Mouse (Mus musculus) liver, embryonic 13.5 days (tissue): Measurements from ENCODE around the gene Pde4d. TPM values are rescaled to one million over a fixed set of nuclear protein-coding genes. Genes with fewer than 3 reads are reported as not detected.
"Not testable (repeated sequence)": the region's sequence is repeated elsewhere in the genome, so short reads cannot be mapped to it uniquely, and the experiment has no call there.

Source experiments
- ATAC-seq: fragments of 200-750 bp; cut with Nextera tagmentation; 2 replicates; pipeline ENCODE4 v1.8.0; 2017; ENCODE audit warnings: low read depth, mild to moderate bottlenecking, moderate number of reproducible peaks, moderate library complexity
- DNase-seq: peaks from one replicate; pipeline ENCODE4 v3.0.0; 2022
- H3K27ac ChIP-seq: fragments of 300-500 bp; sonication (generic); 2 replicates; pipeline ENCODE4 v1.5.1; 2015; ENCODE audit warnings: moderate library complexity, mild to moderate bottlenecking, inconsistent platforms
- H3K27me3 ChIP-seq: fragments of 300-500 bp; sonication (generic); 2 replicates; pipeline ENCODE4 v1.6.1; 2015; ENCODE audit warnings: mild to moderate bottlenecking, inconsistent platforms
- H3K36me3 ChIP-seq: fragments of 300-500 bp; sonication (generic); 2 replicates; pipeline ENCODE4 v1.6.1; 2015; ENCODE audit warnings: mild to moderate bottlenecking, inconsistent platforms
- H3K4me1 ChIP-seq: fragments of 300-500 bp; sonication (generic); replicated peaks from 2 replicates; pipeline ENCODE4 v1.6.1; 2015; ENCODE audit warnings: inconsistent platforms
- H3K4me2 ChIP-seq: fragments of 300-500 bp; sonication (generic); 2 replicates; pipeline ENCODE4 v1.6.1; 2015; ENCODE audit warnings: inconsistent platforms, mild to moderate bottlenecking, moderate library complexity
- H3K4me3 ChIP-seq: fragments of 300-500 bp; sonication (generic); replicated peaks from 2 replicates; pipeline ENCODE4 v1.5.1; 2015; ENCODE audit warnings: mild to moderate bottlenecking, inconsistent platforms
- H3K9ac ChIP-seq: fragments of 300-500 bp; sonication (generic); 2 replicates; pipeline ENCODE4 v1.6.1; 2015; ENCODE audit warnings: mild to moderate bottlenecking, inconsistent platforms
- H3K9me3 ChIP-seq: fragments of 300-500 bp; sonication (generic); replicated peaks from 2 replicates; pipeline ENCODE4 v1.6.1; 2016; ENCODE audit warnings: inconsistent platforms
- WGBS: fragments of 180-500 bp; shearing (Covaris S2); methylation state at CpG from one replicate; pipeline ENCODE4 v1.1.7; 2015; ENCODE audit not compliant: insufficient replicate concordance; 5-methylcytosine and 5-hydroxymethylcytosine counted together
- polyA plus RNA-seq: library from polyadenylated mRNA; unstranded; fragments of >200 nt; fragmentation: Nextera tagmentation; extraction: Ambion mirVana; gene quantifications from 2 replicates; pipeline ENCODE4 v1.2.1, GENCODE M21; 2015

The Pde4d gene
- polyA plus RNA-seq, 1 experiment from 2014 or later, result 11.8 TPM

DNA sequence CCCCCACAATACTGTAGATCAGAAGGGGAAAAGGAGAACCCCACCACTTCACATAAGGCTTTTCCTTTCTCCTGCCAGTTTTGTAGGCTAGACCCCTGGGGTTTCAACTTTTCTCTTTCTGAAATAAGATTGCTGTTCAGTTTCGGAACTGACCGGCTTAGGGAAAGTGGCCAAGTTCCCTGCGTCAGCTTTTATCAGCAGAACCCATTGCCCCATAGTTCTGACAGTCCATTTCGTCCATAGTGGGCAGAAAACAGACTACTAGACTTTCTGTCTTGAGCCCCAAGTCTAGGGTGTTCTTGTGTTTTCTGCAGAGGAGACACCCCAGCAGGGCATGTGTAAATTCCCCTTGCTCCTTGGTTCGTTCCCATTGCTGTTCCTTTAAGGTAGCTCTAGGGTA lies 1452.1 kb downstream of the Pde4d start:
- WGBS, result 58% methylated on average over 5 of the region's 5 CpGs

DNA sequence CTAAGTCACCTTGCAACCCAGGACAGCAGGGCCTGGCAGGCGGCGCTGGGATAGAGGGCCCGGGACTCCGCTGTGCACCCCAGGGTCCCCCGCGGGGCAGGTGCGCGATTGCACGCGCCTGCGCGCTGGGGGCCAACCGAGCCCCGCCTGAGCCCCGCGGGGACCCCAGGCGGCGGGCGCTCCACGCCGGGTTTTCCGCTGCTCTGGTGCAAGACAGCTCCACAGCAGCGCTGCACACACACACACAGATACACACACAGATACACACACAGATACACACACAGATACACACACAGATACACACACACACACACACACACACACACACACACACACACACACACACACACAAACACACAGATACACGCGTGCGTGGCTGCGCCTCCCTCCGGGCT lies 1452.7 kb downstream of the Pde4d start:
- not testable (repeated sequence) for DNase-seq
- peaks cover 38% of the 10 kb centered on the region for H3K4me1 ChIP-seq
- under 1% methylated on average over 28 of the region's 28 CpGs for WGBS

More for the DNA sequence above, 1452.1 kb downstream of the Pde4d start:
- Histone ChIP-seq H3K27me3 (peaks cover 24% of the 10 kb centered on the region), H3K36me3 (no peaks in the 10 kb centered on the region), H3K9me3 (no peaks in the 10 kb centered on the region), H3K27ac (no peak overlapping the region), H3K4me3 (peak overlapping the region; percentile 68), H3K4me1 (peaks cover 32% of the 10 kb centered on the region), H3K4me2 (peak overlapping the region; percentile 85), H3K9ac (0 out of 2 replicates have a peak overlapping the region, but pooled peaks have one; percentile 69)
- no peak for DNase-seq
- ATAC-seq, result no peak

DNA sequence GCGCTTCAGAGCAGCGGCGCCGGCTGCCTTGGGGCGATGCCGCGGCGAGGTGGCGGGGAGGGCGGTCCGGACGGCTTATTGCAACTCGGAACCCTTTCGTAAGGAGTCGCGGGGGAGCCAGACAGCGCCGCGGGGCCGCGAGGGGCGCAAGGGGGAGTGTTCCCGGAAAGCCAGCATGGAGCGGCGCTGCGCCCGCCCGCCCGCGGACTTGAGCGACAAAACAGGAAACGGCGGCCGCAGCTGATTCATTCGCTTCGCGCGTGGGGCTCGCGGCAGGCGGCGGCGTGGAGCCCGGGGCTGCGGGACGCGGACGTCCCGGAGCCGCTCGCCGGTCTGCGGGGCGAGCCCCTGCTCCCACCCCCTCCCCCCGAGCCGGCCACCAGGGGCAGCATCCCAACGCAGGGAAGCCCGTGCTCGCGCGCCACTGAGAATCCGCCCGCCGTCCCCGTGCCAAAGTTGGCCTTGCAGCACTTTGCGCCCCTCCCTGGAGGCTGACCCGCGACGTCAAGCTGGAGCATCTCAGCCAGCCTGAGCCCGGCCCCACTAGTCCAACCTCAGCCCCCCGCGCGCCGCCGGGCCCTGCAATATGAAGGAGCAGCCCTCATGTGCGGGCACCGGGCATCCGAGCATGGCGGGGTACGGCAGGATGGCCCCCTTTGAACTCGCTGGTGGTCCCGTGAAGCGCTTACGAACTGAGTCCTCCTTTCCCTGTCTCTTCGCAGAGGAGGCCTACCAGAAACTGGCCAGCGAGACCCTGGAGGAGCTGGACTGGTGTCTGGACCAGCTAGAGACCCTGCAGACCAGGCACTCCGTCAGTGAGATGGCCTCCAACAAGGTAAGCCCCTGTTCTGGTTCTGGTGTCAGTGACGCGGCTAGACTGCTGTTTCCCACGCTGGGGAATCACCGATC lies 1453.4 kb downstream of the Pde4d start:
- no peaks in the 10 kb centered on the region for H3K36me3 ChIP-seq
- 2% methylated on average over 89 of the region's 91 CpGs for WGBS
- DNase-seq (peak; percentile 17), ATAC-seq (peak; percentile 39)
- no peak overlapping the region for H3K27ac ChIP-seq
- H3K4me2 ChIP-seq, result peak overlapping the region; percentile 85
- H3K9me3 ChIP-seq, result no peaks in the 10 kb centered on the region
- peak overlapping the region; percentile 68 for H3K4me3 ChIP-seq
- H3K9ac ChIP-seq, result peak overlapping the region; percentile 69
- H3K4me1 ChIP-seq, result peaks cover 42% of the 10 kb centered on the region
- H3K27me3 ChIP-seq, result peaks cover 24% of the 10 kb centered on the region

More for the DNA sequence above, 1452.7 kb downstream of the Pde4d start:
- peak overlapping the region; percentile 68 for H3K4me3 ChIP-seq
- ATAC-seq, result peak; percentile 50
- H3K27me3 ChIP-seq, result peaks cover 24% of the 10 kb centered on the region
- H3K4me2 ChIP-seq, result peak overlapping the region; percentile 85
- not testable (repeated sequence) for H3K9me3 ChIP-seq, H3K36me3 ChIP-seq, H3K27ac ChIP-seq
- peak overlapping the region; percentile 69 for H3K9ac ChIP-seq

DNA sequence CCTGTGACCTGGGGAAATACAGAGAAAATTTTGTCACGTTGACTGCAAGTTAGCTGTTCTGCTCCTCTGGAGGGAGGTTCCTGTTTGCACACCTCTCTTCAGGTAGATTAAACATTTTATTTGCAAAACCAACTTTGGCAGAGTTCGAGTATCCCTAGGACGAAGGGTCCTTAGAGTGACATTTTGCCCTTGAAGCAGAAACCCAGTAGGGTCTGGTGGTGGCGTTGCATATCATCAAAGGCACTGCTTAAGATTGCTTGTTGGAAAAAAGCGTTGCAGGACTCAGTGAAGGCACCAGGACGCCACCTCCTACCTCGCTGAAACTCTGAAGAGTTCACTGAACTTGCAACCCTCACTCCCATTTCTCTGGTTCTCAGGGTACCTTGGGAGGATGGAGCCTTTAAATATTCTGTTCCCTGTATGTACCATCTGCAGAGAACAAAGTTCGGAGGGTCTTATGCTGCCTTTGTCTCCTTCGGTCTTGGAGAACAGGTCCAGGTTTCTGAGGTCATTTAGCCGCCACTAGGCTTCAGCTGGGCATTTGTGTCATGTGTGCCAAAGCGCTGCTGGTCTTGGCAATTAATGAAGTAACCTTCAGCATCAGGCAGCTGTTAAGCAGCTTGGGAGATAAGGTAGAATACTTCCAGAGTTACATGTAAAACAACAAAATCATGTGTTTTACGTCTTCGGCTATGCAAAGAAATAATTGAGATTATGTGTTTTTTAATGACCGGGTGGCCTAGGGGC lies 1454.2 kb downstream of the Pde4d start:
- Histone ChIP-seq H3K27me3 (peaks cover 24% of the 10 kb centered on the region), H3K4me3 (peak overlapping the region; percentile 68), H3K9me3 (no peaks in the 10 kb centered on the region), H3K4me2 (peak overlapping the region; percentile 85), H3K27ac (no peak overlapping the region), H3K36me3 (no peaks in the 10 kb centered on the region), H3K9ac (peak overlapping the region; percentile 69), H3K4me1 (peaks cover 42% of the 10 kb centered on the region)
- no peak for ATAC-seq
- 51% methylated on average over 14 of the region's 14 CpGs for WGBS
- DNase-seq, result no peak

DNA sequence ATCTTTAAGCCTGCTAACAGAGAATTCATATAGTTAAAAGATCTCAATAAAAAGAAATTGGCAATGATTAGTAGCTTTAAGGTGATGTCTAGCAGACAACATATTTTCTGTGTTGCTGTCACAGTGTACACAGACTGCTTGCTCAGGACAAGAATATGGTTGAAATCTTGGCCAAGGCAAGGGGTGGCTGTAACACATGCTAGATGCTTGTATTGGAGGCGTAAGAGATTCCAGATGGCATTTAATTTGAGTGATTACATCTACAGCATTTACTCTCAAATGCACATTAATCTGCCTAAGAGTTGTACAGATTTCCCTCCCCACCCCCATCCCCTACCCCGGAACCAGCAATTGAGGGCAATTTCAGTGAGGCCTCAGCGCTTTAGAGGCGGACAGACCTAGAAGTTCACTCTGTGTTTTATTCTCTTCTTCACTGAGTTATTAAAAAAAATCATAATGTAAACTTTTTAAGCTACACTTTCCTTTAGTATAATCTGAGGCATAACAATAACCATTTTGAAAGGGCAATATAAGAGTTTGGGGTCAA lies 1456.7 kb downstream of the Pde4d start:
- Histone ChIP-seq H3K4me2 (no peak overlapping the region), H3K27me3 (peaks cover 24% of the 10 kb centered on the region), H3K9ac (no peak overlapping the region), H3K4me1 (peaks cover 45% of the 10 kb centered on the region), H3K9me3 (no peaks in the 10 kb centered on the region), H3K27ac (no peak overlapping the region), H3K36me3 (no peaks in the 10 kb centered on the region), H3K4me3 (no peak overlapping the region)
- no peak for DNase-seq
- no peak for ATAC-seq
- WGBS, result 79% methylated on average over 4 of the region's 4 CpGs

DNA sequence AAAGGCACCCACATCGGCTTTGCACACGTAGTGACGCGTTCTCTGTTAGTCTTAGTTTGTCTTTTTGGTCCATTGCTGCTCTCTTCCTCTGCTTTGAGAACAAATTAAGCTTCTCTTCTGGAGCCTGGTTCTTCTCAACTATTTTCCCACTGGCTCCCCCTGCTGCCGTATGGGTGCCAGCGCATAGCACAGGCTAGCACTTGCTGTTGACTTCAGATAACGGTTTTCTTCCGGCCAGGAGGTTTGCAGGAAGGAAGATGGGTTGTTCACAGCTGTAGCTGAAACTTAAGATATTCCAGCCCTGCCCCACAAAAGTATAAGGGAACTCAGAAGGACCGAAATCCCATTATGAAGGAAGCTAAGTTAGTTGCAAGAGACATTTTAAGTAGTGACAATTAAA lies 1457.9 kb downstream of the Pde4d start:
- 7% methylated on average over 9 of the region's 9 CpGs for WGBS

DNA sequence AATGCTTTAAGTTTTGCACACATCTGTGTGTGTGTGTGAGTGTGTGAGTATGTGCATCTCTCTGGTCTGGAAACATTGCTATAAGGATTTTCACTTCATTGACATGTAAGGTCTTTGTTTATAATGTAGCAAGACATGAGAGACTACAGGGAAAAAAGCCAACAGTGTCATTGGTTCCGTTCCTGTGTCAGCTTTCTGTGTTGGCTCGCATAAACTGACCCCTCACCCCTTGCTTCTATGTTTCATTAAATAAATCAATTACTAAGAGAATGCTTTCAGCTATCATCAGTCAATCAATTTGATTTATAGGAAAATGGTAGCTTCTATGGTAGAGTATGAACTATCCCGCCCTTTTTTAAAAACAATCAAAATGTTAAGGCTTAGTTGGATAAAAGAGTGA lies 1458.6 kb downstream of the Pde4d start:
- no peaks in the 10 kb centered on the region for H3K36me3 ChIP-seq
- H3K27ac ChIP-seq, result no peak overlapping the region
- DNase-seq (no peak), ATAC-seq (no peak)
- WGBS, result 80% methylated on average over 3 of the region's 3 CpGs
- peaks cover 34% of the 10 kb centered on the region for H3K4me1 ChIP-seq
- H3K9me3 ChIP-seq, result no peaks in the 10 kb centered on the region
- H3K4me3 ChIP-seq, result no peak overlapping the region
- no peak overlapping the region for H3K9ac ChIP-seq
- no peak overlapping the region for H3K4me2 ChIP-seq
- peaks cover 4% of the 10 kb centered on the region for H3K27me3 ChIP-seq

More for the DNA sequence above, 1457.9 kb downstream of the Pde4d start:
- H3K4me3 ChIP-seq, result no peak overlapping the region
- H3K4me1 ChIP-seq, result peaks cover 38% of the 10 kb centered on the region
- no peaks in the 10 kb centered on the region for H3K36me3 ChIP-seq
- peak; percentile 85 for DNase-seq
- H3K27me3 ChIP-seq, result peaks cover 12% of the 10 kb centered on the region
- 0 out of 2 replicates have a peak overlapping the region, but pooled peaks have one; percentile 58 for H3K27ac ChIP-seq
- ATAC-seq, result peak; percentile 89
- H3K4me2 ChIP-seq, result peak overlapping the region; percentile 23; the same call in 1 of the 2 replicates
- H3K9ac ChIP-seq, result no peak overlapping the region
- no peaks in the 10 kb centered on the region for H3K9me3 ChIP-seq

DNA sequence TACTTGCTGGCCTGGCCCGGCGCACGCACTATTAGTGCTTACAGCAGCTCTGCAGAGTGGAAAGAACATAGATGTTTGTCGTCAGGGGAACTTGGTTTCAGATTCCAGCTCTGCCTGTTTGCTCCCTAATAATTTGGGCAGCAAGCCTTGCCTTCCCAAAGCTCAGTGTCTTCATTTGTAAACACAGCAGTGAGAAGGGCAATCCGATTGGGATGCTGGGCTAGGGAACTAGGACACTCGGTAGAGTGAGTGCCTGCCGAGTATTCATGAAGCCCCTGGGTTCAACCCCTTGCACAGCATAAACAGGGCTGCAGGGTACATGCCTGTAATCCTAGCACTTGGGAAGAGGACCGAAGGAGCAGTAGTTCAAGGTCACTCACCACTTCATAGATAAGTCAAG lies 1459.4 kb downstream of the Pde4d start:
- Histone ChIP-seq H3K27me3 (no peaks in the 10 kb centered on the region), H3K4me3 (no peak overlapping the region), H3K4me2 (no peak overlapping the region), H3K9me3 (no peaks in the 10 kb centered on the region), H3K4me1 (peaks cover 32% of the 10 kb centered on the region), H3K36me3 (no peaks in the 10 kb centered on the region), H3K27ac (no peak overlapping the region), H3K9ac (no peak overlapping the region)
- WGBS, result 78% methylated on average over 8 of the region's 8 CpGs
- ATAC-seq, result no peak
- no peak for DNase-seq

DNA sequence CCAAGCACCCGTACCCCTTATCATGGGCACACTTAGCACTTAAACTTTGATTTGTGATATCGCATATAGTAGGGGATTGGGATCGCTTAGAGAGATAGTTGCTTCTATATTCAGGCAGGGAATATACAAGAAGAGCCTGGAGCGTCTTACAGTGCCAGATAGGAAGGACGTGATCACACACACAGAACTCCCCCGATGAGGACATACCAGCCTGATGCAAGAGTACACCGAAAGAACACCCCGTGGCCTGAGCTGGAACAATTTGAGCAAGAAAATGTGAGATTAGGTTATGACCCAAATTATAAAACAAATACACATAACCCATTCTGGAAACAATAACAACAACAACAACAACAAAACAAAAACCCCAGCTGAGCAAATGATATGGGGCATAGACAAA lies 1461.2 kb downstream of the Pde4d start:
- peaks cover 43% of the 10 kb centered on the region for H3K4me1 ChIP-seq
- no peak for ATAC-seq
- WGBS, result 72% methylated on average over 8 of the region's 8 CpGs

DNA sequence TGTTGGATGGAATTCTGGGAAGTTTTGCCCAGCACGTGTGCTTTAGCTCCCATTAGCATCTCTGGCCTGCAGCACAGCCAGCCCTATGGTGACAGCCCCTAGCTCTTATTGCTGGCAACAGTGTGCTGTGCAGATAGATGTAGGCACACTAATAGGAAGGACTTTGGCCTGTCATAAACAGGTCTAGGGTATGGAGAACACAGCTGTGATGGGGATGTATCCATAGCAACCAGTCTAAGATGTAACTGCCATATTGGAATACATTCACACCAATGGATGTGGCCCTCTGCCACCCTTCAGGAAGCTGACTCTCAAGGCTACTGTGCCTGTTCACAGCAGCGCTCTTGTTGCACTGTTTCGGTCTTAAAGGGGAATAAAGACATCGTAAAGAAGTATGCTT lies 1462.9 kb downstream of the Pde4d start:
- Histone ChIP-seq H3K9me3 (no peaks in the 10 kb centered on the region), H3K27ac (no peak overlapping the region), H3K4me1 (peaks cover 32% of the 10 kb centered on the region), H3K27me3 (no peaks in the 10 kb centered on the region), H3K4me2 (no peak overlapping the region), H3K9ac (no peak overlapping the region), H3K4me3 (no peak overlapping the region), H3K36me3 (no peaks in the 10 kb centered on the region)
- 82% methylated on average over 4 of the region's 4 CpGs for WGBS
- ATAC-seq (no peak), DNase-seq (no peak)

More for the DNA sequence above, 1461.2 kb downstream of the Pde4d start:
- H3K36me3 ChIP-seq, result no peaks in the 10 kb centered on the region
- no peak overlapping the region for H3K4me3 ChIP-seq
- H3K27me3 ChIP-seq, result no peaks in the 10 kb centered on the region
- no peaks in the 10 kb centered on the region for H3K9me3 ChIP-seq
- H3K9ac ChIP-seq, result no peak overlapping the region
- no peak overlapping the region for H3K4me2 ChIP-seq
- DNase-seq, result no peak
- H3K27ac ChIP-seq, result no peak overlapping the region

DNA sequence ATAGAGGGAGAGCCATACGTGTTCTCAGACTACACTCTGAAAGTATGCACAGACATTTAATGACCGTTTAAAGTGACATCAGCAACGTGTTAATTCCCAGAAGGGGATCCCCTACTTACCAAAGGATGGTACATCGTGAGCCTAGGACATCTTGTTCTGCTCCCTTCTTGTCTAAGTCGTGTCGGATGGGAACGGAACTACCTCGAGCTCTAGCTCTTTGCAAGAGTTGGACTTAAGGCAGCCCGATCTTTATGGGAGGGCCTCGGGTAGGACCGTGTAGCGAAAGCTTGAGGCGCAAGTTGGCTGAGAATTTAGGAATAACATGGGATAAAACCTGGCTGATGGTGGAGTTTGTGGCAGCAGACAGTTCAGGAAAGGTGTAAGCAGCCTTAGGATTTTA lies 1464.5 kb downstream of the Pde4d start:
- no peaks in the 10 kb centered on the region for H3K27me3 ChIP-seq
- DNase-seq, result no peak
- WGBS, result 82% methylated on average over 13 of the region's 13 CpGs
- no peak overlapping the region for H3K4me2 ChIP-seq
- H3K9ac ChIP-seq, result no peak overlapping the region
- no peak for ATAC-seq
- no peak overlapping the region for H3K4me3 ChIP-seq
- H3K4me1 ChIP-seq, result peaks cover 30% of the 10 kb centered on the region
- no peaks in the 10 kb centered on the region for H3K9me3 ChIP-seq
- H3K27ac ChIP-seq, result no peak overlapping the region
- no peaks in the 10 kb centered on the region for H3K36me3 ChIP-seq
